In the genomic region with DNA sequence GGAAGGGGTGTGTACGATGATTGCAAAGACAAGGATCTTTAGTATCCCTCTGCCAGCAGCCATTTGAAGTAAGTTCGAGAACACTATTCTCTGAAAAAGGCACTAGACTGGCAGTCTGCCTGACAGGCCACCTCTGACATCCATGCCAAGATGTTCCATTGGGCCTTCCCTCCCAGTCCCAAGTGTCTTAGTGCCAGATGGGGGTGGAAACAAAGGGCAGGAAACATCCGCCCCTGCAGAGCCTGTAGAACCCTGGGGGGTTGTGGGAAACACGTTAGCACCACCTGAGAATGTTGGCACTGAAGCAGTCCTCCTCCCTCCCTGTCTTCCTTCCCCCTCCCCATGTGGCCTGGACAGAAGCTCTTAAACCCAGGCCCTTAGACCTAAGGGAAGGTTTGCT, we compare ENCODE assay signal across 10 mouse cellular contexts. TPM values are rescaled to one million over a fixed set of nuclear protein-coding genes. Genes with fewer than 3 reads are reported as not detected.
A peak's percentile ranks its signal among the peaks of the same experiment; 100 is the strongest.
DNase-seq lines count a peak whose midpoint lies in the region; ATAC-seq lines count a peak whose summit lies in the region.
"Had no signal": no experiment of that assay in that cellular context is flagged by ENCODE, and none has a peak within 500 bp of the region (broad histone marks: within the 10 kb centered on the region; RNA-seq: fewer than 3 reads in every experiment).

No protein-coding gene starts in this region.

- H3K4me2 ChIP-seq in kidney, embryonic 14.5 days (replicated peaks; ENCODE audit: low read depth, low read length), result no peak overlapping the region
- no peak overlapping the region for H3K4me2 ChIP-seq in heart, embryonic 15.5 days
- H3K4me2 ChIP-seq in limb, embryonic 11.5 days (ENCODE audit: low read depth, severe bottlenecking), result no peak overlapping the region
- H3K4me2 ChIP-seq: neural tube, embryonic 12.5 days had no signal

- DNase-seq in kidney, adult 11 months, result no peak
- no peak for DNase-seq in embryonic facial prominence, embryonic 10.5 days (ENCODE audit: low spot score)
- DNase-seq in limb, embryonic 11.5 days (ENCODE audit: low spot score), result no peak
- no peak for DNase-seq in adipocyte (ENCODE audit: low spot score)
- no peak for DNase-seq in natural killer cell, adult 2 months (ENCODE audit: low spot score in 2 of 2)
- no peak for DNase-seq in frontal cortex, postnatal 14 days (ENCODE audit: low spot score in 2 of 2)
- DNase-seq: adrenal gland, postnatal 10 days had no signal

- H3K9me3 ChIP-seq in kidney, embryonic 14.5 days (ENCODE audit: control insufficient read depth, low read length), result no peaks in the 10 kb centered on the region
- H3K9me3 ChIP-seq in embryonic facial prominence, embryonic 10.5 days, result no peaks in the 10 kb centered on the region
- H3K9me3 ChIP-seq in heart, embryonic 15.5 days (replicated peaks), result no peaks in the 10 kb centered on the region
- no peaks in the 10 kb centered on the region for H3K9me3 ChIP-seq in limb, embryonic 11.5 days (ENCODE audit: control insufficient read depth, low read length)
- H3K9me3 ChIP-seq: neural tube, embryonic 12.5 days had no signal

- peaks cover 25% of the 10 kb centered on the region for H3K36me3 ChIP-seq in kidney, embryonic 14.5 days (ENCODE audit: control insufficient read depth, insufficient read depth, low read length)
- peaks cover 63% of the 10 kb centered on the region for H3K36me3 ChIP-seq in embryonic facial prominence, embryonic 10.5 days (replicated peaks)
- H3K36me3 ChIP-seq in heart, embryonic 15.5 days, result peaks cover 16% of the 10 kb centered on the region; the same call in 1 of the 2 replicates
- peaks cover 7% of the 10 kb centered on the region; the same call in 1 of the 2 replicates for H3K36me3 ChIP-seq in limb, embryonic 11.5 days (ENCODE audit: control insufficient read depth, insufficient read depth, low read length)

- H3K27me3 ChIP-seq in kidney, embryonic 14.5 days (ENCODE audit: control insufficient read depth, insufficient read depth, low read length), result no peaks in the 10 kb centered on the region
- H3K27me3 ChIP-seq in embryonic facial prominence, embryonic 10.5 days (replicated peaks; ENCODE audit: low read depth, poor library complexity, severe bottlenecking), result no peaks in the 10 kb centered on the region
- no peaks in the 10 kb centered on the region for H3K27me3 ChIP-seq in heart, embryonic 15.5 days
- H3K27me3 ChIP-seq in limb, embryonic 11.5 days (ENCODE audit: control insufficient read depth, insufficient read depth, low read length), result no peaks in the 10 kb centered on the region
- H3K27me3 ChIP-seq: neural tube, embryonic 12.5 days had no signal

- no peak for ATAC-seq in kidney, embryonic 14.5 days (ENCODE audit: low FRiP score, low TSS enrichment)
- ATAC-seq in heart, embryonic 15.5 days (replicated peaks; ENCODE audit: insufficient number of reproducible peaks, insufficient read depth, low FRiP score, low read depth), result no peak
- ATAC-seq in limb, embryonic 11.5 days (ENCODE audit: insufficient number of reproducible peaks, low FRiP score, low TSS enrichment, low read depth), result no peak

- peak overlapping the region; percentile 53; the same call in 1 of the 2 replicates for H3K27ac ChIP-seq in kidney, embryonic 14.5 days (ENCODE audit: low read depth, low read length)
- peak overlapping the region; percentile 48; the same call in 1 of the 2 replicates for H3K27ac ChIP-seq in embryonic facial prominence, embryonic 10.5 days (replicated peaks)
- peak overlapping the region; percentile 64 for H3K27ac ChIP-seq in heart, embryonic 15.5 days
- H3K27ac ChIP-seq in limb, embryonic 11.5 days (replicated peaks; ENCODE audit: low read depth, low read length), result no peak overlapping the region
- H3K27ac ChIP-seq: neural tube, embryonic 12.5 days had no signal

- WGBS in kidney, embryonic 14.5 days, result 69% methylated on average over 4 of the region's 4 CpGs
- 54% methylated on average over 4 of the region's 4 CpGs for WGBS in embryonic facial prominence, embryonic 10.5 days
- 53% methylated on average over 4 of the region's 4 CpGs for WGBS in heart, embryonic 15.5 days
- 38% methylated on average over 4 of the region's 4 CpGs for WGBS in limb, embryonic 11.5 days

- H3K9ac ChIP-seq in kidney, embryonic 14.5 days (ENCODE audit: low read depth, low read length), result no peak overlapping the region
- no peak overlapping the region for H3K9ac ChIP-seq in heart, embryonic 15.5 days
- H3K9ac ChIP-seq in limb, embryonic 11.5 days (ENCODE audit: low read length), result peak overlapping the region; percentile 30; the same call in 1 of the 2 replicates
- H3K9ac ChIP-seq: neural tube, embryonic 12.5 days had no signal

- H3K4me3 ChIP-seq in kidney, embryonic 14.5 days (ENCODE audit: low read length), result no peak overlapping the region
- H3K4me3 ChIP-seq in embryonic facial prominence, embryonic 10.5 days, result no peak overlapping the region
- H3K4me3 ChIP-seq in heart, embryonic 15.5 days, result no peak overlapping the region
- no peak overlapping the region for H3K4me3 ChIP-seq in limb, embryonic 11.5 days (ENCODE audit: low read depth, low read length)
- H3K4me3 ChIP-seq: neural tube, embryonic 12.5 days had no signal

- H3K4me1 ChIP-seq in kidney, embryonic 14.5 days (ENCODE audit: control insufficient read depth, insufficient read depth, low read length), result peaks cover 23% of the 10 kb centered on the region
- H3K4me1 ChIP-seq in embryonic facial prominence, embryonic 10.5 days, result peaks cover 44% of the 10 kb centered on the region
- H3K4me1 ChIP-seq in heart, embryonic 15.5 days (replicated peaks), result peaks cover 47% of the 10 kb centered on the region
- peaks cover 21% of the 10 kb centered on the region for H3K4me1 ChIP-seq in limb, embryonic 11.5 days (ENCODE audit: control insufficient read depth, insufficient read depth, low read length)

RNA-seq across cellular contexts. Expression of a gene that starts 12.3 kb away (rescaled TPM):
- polyA plus RNA-seq in kidney, embryonic 14.5 days (2014; fragmentation: Nextera tagmentation; extraction: Ambion mirVana), result 16.9 and 26.6 TPM in 2 replicates
- polyA plus RNA-seq in embryonic facial prominence, embryonic 10.5 days (2016; fragmentation: Nextera tagmentation; extraction: Ambion mirVana), result 0.23 and 1.3 TPM in 2 replicates
- 11.0 and 18.0 TPM in 2 replicates for polyA plus RNA-seq in heart, embryonic 15.5 days (2015; fragmentation: Nextera tagmentation; extraction: Ambion mirVana)
- polyA plus RNA-seq in limb, embryonic 11.5 days (2014; fragmentation: Nextera tagmentation; extraction: Ambion mirVana), result 4.1 and 4.5 TPM in 2 replicates

RNA-seq across cellular contexts. Expression of a gene that starts 21.6 kb away (rescaled TPM):
- polyA plus RNA-seq in kidney, embryonic 14.5 days (2014; fragmentation: Nextera tagmentation; extraction: Ambion mirVana), result 33.3 and 33.4 TPM in 2 replicates
- 35.4 and 36.7 TPM in 2 replicates for polyA plus RNA-seq in embryonic facial prominence, embryonic 10.5 days (2016; fragmentation: Nextera tagmentation; extraction: Ambion mirVana)
- polyA plus RNA-seq in heart, embryonic 15.5 days (2015; fragmentation: Nextera tagmentation; extraction: Ambion mirVana), result 14.4 and 17.5 TPM in 2 replicates
- polyA plus RNA-seq in limb, embryonic 11.5 days (2014; fragmentation: Nextera tagmentation; extraction: Ambion mirVana), result 38.2 and 39.8 TPM in 2 replicates

RNA-seq across cellular contexts. Expression of a gene that starts 34.0 kb away (rescaled TPM):
- 25.7 and 29.2 TPM in 2 replicates for polyA plus RNA-seq in kidney, embryonic 14.5 days (2014; fragmentation: Nextera tagmentation; extraction: Ambion mirVana)
- polyA plus RNA-seq in embryonic facial prominence, embryonic 10.5 days (2016; fragmentation: Nextera tagmentation; extraction: Ambion mirVana), result 24.9 and 29.2 TPM in 2 replicates
- 17.2 and 20.5 TPM in 2 replicates for polyA plus RNA-seq in heart, embryonic 15.5 days (2015; fragmentation: Nextera tagmentation; extraction: Ambion mirVana)
- polyA plus RNA-seq in limb, embryonic 11.5 days (2014; fragmentation: Nextera tagmentation; extraction: Ambion mirVana), result 24.1 and 25.5 TPM in 2 replicates

RNA-seq across cellular contexts. Expression of a gene that starts 36.5 kb away (rescaled TPM):
- polyA plus RNA-seq in kidney, embryonic 14.5 days (2014; fragmentation: Nextera tagmentation; extraction: Ambion mirVana), result 2.7 and 4.2 TPM in 2 replicates
- 1.5 and 2.1 TPM in 2 replicates for polyA plus RNA-seq in embryonic facial prominence, embryonic 10.5 days (2016; fragmentation: Nextera tagmentation; extraction: Ambion mirVana)
- 12.4 and 13.1 TPM in 2 replicates for polyA plus RNA-seq in heart, embryonic 15.5 days (2015; fragmentation: Nextera tagmentation; extraction: Ambion mirVana)
- 0.75 and 0.78 TPM in 2 replicates for polyA plus RNA-seq in limb, embryonic 11.5 days (2014; fragmentation: Nextera tagmentation; extraction: Ambion mirVana)
